Mouse (Mus musculus) heart, adult 9 months (tissue): ENCODE results near the gene Atf7ip.

Experiments
- DNase-seq, 2 experiments: peaks; one replicate each; pipeline ENCODE4 v3.0.0; 2022; ENCODE audit warnings: low spot score in 2 of 2

Atf7ip gene

GRCm38 (mm10) chr6:136645754-136646153, 139.8 kb downstream of the Atf7ip start:
- no peak for DNase-seq

GRCm38 (mm10) chr6:136646207-136646606, 140.2 kb downstream of the Atf7ip start:
- DNase-seq = no peak

- no peak for DNase-seq
Measured at GRCm38 (mm10) chr6:136647455-136647861, 141.5 kb downstream of the Atf7ip start.

- no peak for DNase-seq
Measured at GRCm38 (mm10) chr6:136650664-136651063, 144.7 kb downstream of the Atf7ip start.

- no peak for DNase-seq
Measured at GRCm38 (mm10) chr6:136653331-136653730, 147.4 kb downstream of the Atf7ip start.

- no peak for DNase-seq
Measured at GRCm38 (mm10) chr6:136654470-136654869, 148.5 kb downstream of the Atf7ip start.

GRCm38 (mm10) chr6:136655786-136656185, 149.8 kb downstream of the Atf7ip start:
- DNase-seq = no peak

GRCm38 (mm10) chr6:136658303-136658702, 152.3 kb downstream of the Atf7ip start:
- DNase-seq = no peak

- no peak for DNase-seq
Measured at GRCm38 (mm10) chr6:136659226-136659625, 153.3 kb downstream of the Atf7ip start.
